Mouse (Mus musculus) spleen, embryonic (tissue): ENCODE measurements at regions not wholly inside any gene's neighbourhood (a gene's known extent, or its start where the extent isn't known, plus 50 kb on each side); places are given as distances from the start of the nearest gene placed in this dataset.

Source experiments
- CTCF ChIA-PET: fragments of 350-600 bp; sonication (Branson Sonifier 250); formaldehyde crosslinking; loops from one replicate; lab custom pipeline; 2022; lab: Charles Lee

DNA sequence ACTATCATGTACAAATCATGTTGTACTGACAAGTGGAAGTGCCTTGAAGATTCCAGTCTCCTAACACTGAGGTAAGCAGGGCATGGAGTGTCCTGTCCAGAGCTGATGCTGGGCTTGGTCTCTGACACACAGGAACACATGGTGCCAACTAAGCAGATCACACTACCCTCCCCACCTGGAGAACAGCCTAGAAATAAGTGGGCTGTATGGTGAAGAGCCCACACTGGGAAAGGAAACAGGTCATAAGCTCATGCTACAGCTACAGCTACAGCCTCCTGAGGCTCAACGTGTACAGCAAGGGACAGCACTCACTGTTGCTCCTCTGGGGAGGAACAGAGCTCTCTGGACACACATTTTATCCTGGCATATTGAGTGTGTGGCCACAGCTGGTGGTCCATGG lies 89.8 kb upstream of the Atp1a1 start:
- CTCF ChIA-PET, result no interaction called here

DNA sequence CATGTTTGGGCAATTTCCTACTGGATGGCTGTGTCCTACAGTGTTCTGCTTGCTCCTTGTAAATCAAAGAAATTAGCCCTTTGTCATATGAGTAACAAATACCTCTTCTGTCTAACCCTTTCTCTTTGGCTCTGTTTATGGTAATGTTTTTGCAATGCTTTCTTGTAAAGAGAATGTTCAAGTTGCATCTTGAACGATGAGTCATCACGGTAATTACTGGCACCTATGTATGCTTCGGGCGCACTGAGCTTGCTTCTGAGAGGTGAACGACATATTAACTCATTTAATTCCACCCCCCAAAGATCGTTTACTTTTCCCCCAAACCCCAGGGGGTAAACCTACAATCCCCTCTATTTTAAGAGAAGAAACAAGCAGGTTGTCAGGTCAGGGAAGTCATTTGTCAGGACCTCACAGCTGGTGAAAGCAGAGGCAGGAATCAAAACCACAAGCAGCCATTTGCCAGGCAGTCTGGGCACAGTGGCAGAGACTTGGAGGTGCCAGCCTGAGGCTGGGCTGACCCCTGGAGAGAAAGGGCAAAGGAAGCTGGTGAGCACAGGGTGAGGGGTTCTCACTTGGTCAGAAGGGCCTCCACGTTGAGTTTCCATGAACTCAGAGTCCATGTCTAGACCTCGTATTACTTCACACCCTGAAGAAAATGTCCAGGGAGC lies 87.6 kb upstream of the Atp1a1 start:
- CTCF ChIA-PET, result interaction anchor here (0.6 kb wide), 1 partner anchor 490 kb away, joined by 3 read pairs; no protein-coding TSS in a partner anchor

DNA sequence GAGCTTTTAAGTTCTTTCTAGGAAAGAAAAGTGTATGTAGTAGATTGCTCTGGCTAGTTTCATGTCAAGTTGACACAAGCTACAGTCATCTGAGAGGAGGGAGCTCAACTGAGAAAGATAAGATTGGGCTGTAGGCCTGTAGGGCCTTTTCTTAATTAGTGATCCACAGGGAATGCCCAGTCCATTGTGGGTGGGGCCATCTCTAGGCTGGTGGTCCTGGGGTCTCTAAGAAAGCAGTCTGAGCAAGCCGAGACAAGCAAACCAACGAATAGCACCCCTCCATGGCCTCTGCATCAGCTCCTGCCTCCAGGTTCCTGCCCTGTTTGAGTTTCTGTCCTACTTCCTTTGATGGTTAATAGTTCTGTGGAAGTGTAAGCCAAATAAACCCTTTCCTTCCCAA lies 86.3 kb upstream of the Atp1a1 start:
- CTCF ChIA-PET, result no interaction called here

DNA sequence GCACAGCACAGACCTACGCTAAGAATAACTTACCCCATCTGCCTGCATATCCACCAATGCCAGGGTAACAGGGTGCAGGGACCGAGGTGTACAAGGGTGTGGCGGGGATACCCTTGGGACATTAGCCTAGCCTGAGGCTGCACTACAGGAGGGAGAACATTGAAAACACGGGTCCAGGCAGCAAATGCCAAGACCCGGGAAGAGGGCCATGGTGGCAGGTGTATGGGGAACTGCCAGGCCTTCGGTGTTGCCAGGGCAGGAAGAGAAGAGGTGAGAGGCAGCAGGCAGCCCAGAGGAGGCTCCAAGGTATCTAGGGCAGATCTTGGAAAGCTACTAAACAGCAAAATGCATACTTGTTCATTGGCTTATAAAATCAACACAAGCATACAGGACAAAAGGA lies 85.7 kb upstream of the Atp1a1 start:
- CTCF ChIA-PET, result no interaction called here

DNA sequence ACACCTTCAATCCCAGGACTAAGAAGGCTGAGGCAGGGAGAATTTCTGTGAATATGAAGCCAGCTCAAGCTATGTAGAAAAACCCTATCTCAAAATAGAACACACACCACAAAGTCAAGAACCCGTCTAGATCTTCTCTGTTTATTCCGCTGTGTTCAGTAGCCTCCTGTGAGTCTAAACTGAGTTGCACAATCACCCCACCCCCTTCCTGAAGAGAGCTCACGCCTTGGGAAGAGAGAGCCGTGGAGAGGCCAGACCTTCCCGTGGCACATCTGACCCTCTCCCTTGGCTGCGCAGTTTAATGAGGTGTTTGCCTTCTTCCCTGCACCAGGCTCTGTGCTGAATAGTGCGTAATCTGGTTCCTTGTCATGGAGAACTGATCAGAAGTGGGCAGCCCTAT lies 80.7 kb upstream of the Atp1a1 start:
- CTCF ChIA-PET, result no interaction called here

DNA sequence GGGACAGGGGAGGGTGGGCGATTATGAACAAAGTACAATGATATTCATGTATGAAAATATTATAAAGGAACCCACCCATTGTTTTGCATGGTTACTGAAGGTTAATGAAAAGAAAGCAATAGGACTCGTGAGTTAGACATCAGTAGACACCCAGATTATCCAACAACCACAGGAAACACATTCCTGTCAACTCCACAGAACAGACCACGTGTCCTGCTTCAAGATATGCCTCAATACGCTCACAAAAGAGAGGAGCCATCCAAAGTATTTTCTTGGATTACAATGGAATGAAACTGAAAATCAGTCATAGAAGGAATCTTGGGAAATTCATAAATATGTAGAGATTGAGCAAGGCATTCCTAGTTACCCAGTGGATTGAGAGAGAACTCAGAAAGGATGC lies 68.5 kb upstream of the Atp1a1 start:
- CTCF ChIA-PET, result no interaction called here

DNA sequence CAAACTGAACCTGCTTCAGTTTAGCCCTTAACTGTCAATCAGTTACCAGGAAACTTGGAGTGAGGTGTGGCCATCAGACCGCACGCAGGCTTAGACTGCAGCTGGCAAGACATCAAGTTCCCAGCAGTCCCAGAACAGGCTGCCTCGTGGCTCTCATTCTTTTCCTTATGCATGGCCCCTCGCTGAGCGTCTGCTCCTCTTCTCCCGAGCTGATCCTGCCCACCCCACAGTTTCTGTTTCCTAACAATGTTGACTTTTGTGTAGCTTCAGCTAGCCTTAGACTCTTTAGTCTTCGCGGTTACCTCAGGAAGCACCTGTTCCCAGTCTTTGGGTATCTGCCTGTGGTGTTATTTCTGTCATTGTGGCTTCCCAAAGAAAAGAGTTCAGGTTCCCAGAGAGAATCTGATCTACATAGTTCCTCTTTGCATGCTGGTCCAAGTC lies 66.1 kb upstream of the Atp1a1 start:
- CTCF ChIA-PET, result no interaction called here

DNA sequence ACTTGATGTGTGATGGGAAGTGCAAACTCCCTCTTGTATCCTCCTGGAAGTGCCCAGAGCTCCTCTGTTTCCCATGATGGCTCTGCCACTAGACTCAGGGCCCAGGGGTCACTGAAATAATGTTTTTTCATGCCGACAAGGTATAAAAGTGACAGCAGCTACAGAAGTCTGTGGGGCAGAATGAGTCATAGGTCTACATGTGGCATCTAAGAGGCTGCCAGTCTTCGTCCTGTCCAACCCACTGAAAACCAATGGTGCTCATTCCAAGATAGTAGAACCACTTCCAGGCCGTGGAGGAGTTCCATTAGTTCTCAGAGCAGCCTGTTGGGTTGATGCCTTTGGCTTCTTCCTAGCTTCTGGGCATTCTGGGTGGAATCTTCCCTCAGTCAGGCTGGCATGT lies 65.3 kb upstream of the Atp1a1 start:
- CTCF ChIA-PET, result no interaction called here

DNA sequence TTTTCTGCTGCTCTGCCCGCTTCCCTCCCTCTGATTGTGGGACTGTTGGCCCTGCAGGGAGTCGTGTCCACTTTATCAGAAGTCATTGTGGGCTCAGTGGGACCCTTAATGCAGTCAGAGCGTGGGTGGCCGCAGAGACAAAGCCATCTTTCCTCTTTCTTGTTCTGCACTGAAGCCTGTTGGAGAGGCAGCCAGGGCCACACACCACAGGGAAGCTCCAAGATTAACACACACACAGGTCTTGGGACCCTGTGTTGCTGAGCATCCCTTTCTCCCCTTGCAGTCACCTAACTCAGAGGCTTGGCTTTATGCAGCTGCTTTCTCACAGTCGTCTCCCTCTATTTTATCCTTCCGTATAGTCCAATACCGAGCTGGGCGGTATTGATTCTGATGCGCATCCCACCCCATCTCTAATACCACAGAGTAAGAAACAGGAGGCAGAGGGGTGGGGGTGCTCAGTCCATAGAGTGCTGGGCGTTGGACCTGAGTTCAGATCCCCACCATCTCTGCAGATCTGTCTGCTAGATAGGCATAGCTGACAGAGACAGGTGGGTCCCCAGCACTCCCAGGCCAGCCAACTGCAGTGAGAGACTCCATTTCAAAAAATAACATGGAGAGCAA lies 63.4 kb upstream of the Atp1a1 start:
- CTCF ChIA-PET, result no interaction called here

DNA sequence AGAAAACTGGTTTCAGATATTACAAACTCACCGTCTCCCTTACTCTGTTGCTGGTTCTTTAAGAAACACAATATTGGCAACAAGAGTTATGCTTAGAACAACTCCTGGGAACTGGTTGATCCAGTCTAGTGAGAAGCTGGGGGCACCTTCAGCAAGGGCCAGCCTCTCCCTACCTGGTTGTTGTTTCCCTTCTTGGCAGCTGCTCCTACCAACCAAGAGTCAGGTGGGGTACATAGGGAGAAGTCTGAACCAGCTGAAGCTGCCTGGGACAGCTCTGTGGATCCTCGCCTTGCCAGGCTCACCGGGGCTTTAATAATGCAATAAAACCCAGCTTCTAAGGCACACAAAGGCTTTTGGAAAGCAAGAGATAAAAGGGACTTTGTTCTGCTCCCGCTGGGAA lies 62.7 kb upstream of the Atp1a1 start:
- CTCF ChIA-PET, result no interaction called here

DNA sequence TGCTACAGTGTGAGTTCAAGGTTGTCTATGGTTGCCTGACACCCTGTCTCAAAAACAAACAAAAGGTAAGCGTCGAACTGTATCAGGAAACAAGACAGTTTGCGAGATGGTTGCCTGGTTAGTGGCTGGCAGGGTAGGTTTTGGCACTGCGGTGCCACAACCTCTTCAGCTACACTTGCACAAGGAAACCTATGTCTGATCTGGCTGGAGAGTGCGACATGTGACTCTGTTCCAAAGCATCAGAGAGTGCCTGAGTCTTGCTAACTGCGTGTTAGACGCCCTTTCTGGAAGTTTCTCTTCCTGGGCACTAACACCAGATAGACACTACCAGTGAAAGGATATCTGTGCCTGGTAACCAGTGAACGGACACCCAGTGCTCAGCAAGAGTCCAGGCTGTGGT lies 62.1 kb upstream of the Atp1a1 start:
- CTCF ChIA-PET, result no interaction called here

DNA sequence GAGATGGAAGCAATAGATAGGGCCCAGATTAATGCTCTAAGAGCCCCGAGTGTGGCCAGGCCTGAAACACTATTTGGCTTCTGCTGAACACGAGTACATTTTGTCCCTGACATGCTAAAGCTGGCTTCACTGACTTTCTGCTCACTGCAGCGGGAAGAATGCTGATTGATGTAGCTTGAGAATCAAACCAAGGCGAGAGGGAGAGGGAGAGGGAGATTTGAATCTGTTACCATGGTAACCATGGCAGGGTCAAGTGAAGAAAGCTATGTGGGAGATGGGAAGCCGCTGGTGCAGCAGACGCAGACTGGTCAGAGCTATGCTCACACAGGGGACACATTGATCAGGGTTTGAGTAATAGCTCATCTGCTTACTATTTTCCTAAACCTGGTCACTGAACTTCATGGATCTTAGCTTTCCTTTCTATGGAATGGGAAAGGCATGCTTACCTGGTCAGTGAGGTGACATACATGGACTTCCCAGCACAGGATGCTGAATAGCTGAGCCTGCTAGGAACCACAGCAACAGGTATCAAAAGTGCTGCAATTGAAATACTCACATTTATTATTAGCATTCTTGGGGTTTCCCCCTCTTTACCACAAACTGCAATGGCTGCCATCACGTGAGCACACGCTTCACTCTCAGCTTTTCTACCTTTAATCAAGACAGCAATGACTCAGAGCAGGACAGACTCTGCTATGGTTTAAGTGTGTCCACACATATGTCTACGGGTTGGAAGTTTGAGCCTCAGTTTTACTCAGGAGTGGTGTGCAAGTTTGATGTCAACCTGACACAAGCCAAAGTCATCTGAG lies 56.9 kb upstream of the Atp1a1 start:
- CTCF ChIA-PET, result no interaction called here

DNA sequence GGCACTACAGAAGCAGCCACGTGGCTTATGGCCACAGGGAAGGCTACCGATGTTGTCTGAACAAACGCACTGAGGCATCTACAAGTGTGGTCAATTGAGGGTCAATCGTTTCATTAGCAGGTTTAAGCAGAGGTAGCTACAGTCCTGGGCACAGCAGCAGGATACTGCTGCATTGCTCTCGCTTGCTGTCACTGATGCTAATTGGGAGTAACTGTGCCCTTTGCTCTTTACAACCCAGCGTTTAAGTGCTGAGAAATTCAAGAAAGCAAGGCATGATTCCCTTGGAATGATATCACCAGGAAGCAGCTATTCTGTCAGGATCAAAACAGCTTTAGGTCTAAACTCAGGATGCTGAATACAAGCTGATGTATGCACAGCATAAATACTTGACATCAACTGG lies 56.2 kb upstream of the Atp1a1 start:
- CTCF ChIA-PET, result no interaction called here

DNA sequence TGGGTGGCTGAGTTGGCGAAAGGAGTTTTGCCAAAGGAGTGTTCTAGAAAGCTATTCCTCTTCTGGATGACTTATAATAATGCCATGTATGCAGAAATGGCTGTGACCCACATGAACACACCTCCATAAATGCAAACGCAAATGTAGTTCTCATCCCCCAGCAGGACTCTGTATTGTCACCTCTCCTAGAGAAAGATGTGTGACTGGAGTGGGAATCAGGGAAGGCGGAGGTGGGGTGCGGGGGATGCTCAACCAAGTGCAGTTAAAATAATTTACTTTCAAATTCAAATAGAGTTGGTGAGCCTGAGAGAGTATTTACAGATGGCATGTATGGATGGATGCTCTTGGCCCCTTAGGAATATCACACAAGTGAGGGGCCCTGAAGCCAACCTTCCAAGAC lies 55.7 kb upstream of the Atp1a1 start:
- CTCF ChIA-PET, result no interaction called here

DNA sequence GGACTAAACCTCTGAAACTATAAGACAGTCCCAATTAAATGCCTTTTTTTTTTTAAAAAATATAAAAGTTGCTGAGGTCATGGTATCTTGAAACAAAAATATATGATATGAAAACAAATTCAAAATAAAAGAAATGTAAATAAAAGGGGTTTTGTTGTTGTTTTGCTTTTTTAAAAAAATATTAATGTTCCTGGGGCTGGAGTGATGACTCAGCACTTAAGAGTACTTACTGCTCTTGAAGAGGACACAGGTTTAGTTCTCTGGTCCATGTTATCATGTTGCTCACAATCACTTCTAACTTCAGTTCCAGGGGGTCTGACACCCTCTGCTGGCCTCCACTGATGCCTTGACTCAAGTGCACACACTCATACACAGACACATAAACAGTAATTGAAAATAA lies 53.5 kb upstream of the Atp1a1 start:
- CTCF ChIA-PET, result no interaction called here

DNA sequence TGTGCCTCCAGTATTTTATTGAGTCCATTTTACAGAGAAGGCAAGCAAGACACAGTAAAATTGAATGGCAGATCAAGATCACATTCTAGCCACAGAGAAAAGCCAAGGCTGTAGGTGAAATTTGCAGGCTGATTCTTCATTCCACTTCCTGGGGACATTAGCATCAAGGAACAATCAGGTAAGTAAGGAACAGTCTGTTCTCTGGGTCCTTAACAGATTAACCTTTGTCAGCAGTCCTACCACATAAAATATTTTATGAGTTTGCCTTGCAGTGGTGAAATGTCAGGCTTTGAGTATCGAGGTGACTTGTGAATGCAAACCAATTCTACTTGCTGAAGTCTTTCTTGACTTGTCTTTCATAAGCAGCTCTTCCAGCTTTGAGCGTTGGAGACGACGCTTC lies 50.2 kb upstream of the Atp1a1 start:
- CTCF ChIA-PET, result no interaction called here
